Mouse (Mus musculus): Measurements from ENCODE around the gene Trim9. TPM values are rescaled to one million over a fixed set of nuclear protein-coding genes. Genes with fewer than 3 reads are reported as not detected.

Gene Trim9
- polyA plus RNA-seq, 1 experiment = not detected

DNA sequence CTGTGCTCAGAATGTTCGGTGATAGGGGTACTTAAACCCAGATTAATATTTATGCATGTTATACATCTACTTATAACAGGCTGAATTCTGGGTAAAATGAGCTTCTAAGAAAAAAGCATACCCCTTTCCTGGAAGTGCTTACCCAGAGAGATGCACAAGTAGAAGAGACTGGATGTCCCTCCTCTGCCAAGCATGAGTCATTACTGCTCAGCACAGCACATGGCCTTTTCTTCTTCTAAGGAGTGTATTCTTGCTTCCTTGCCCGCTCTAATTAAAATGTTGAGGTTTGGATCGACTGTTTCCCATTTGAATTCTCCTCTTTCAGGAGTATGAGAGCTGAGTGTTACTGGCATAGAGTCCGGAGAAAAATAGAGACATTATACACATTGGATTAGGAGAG lies 3.1 kb upstream of the Trim9 start:
- no peaks in the 10 kb centered on the region for H3K36me3 ChIP-seq (ENCODE audit: control insufficient read depth, insufficient read depth, low read length, poor library complexity, severe bottlenecking)
- no peak for TF ChIP-seq POLR2A (IDR thresholded peaks at IDR 0.05; ENCODE audit: insufficient read depth, low read length)
- no peak overlapping the region for H3K9ac ChIP-seq (ENCODE audit: low read depth, poor library complexity, severe bottlenecking)
- no peaks in the 10 kb centered on the region; the same call in 1 of the 2 replicates for H3K27me3 ChIP-seq (ENCODE audit: control insufficient read depth, insufficient read depth, low read length, poor library complexity, severe bottlenecking)
- H3K4me3 ChIP-seq (ENCODE audit: low read depth, low read length) = no peak overlapping the region
- no peaks in the 10 kb centered on the region for H3K4me1 ChIP-seq (ENCODE audit: control insufficient read depth, insufficient read depth, low read length)
- no peak overlapping the region for H3K27ac ChIP-seq (ENCODE audit: insufficient read depth, low read length)
- H3K9me3 ChIP-seq (replicated peaks; ENCODE audit: control insufficient read depth, insufficient read depth, low read length, poor library complexity, severe bottlenecking) = no peaks in the 10 kb centered on the region

DNA sequence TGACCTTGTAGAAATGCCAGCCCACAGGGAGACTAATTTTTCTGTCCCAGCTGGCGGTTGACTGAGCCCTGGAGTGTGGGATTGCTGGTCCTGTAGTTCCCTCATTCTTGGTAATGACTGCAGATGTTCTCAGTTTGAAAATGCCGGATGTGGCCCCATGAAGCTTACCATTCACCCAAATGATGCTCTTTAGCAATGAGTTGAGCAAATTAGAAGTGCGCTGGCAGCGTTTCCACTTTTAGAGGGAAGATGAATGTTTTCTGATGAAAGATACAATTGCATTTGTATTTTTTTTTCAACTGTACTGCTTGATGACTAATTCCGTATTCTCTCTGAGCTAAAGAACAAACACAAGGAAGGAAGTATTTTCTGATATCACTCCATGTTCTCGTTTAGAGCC lies 2.4 kb upstream of the Trim9 start:
- no peaks in the 10 kb centered on the region for H3K4me1 ChIP-seq (ENCODE audit: control insufficient read depth, insufficient read depth, low read length)
- H3K4me3 ChIP-seq (ENCODE audit: low read depth, low read length) = no peak overlapping the region
- no peak overlapping the region for H3K27ac ChIP-seq (ENCODE audit: insufficient read depth, low read length)
- no peaks in the 10 kb centered on the region; the same call in 1 of the 2 replicates for H3K27me3 ChIP-seq (ENCODE audit: control insufficient read depth, insufficient read depth, low read length, poor library complexity, severe bottlenecking)
- no peak overlapping the region for H3K9ac ChIP-seq (ENCODE audit: low read depth, poor library complexity, severe bottlenecking)
- H3K9me3 ChIP-seq (replicated peaks; ENCODE audit: control insufficient read depth, insufficient read depth, low read length, poor library complexity, severe bottlenecking) = no peaks in the 10 kb centered on the region
- H3K36me3 ChIP-seq (ENCODE audit: control insufficient read depth, insufficient read depth, low read length, poor library complexity, severe bottlenecking) = no peaks in the 10 kb centered on the region
- TF ChIP-seq POLR2A (IDR thresholded peaks at IDR 0.05; ENCODE audit: insufficient read depth, low read length) = no peak
- no peak for TF ChIP-seq CTCF (IDR thresholded peaks at IDR 0.05; ENCODE audit: low read depth, low read length)
- no peak for TF ChIP-seq EP300 (IDR thresholded peaks at IDR 0.05; ENCODE audit: insufficient read depth, low read depth, low read length)

DNA sequence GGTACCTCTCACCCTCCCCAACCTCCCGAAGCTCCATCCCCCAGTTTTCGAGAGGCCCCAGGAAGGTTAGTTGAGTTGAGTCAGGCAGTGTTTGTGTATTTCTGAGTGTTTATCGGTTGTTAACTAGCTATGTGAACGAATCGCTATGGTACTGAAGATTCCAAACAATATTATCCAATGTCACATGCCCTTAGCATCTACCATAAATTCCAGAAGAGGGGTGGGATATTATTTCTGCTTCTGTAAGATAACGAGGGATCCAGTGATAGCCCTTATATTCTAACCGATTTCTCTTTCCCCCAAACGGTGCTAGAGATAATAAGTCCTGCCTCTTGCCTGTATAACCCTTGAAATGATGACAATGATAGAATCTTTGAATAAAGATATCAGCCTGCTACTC lies 612 bp upstream of the Trim9 start:
- Histone ChIP-seq H3K36me3 (ENCODE audit: control insufficient read depth, insufficient read depth, low read length, poor library complexity, severe bottlenecking) (no peaks in the 10 kb centered on the region), H3K9ac (ENCODE audit: low read depth, poor library complexity, severe bottlenecking) (peak overlapping the region; percentile 47), H3K27me3 (ENCODE audit: control insufficient read depth, insufficient read depth, low read length, poor library complexity, severe bottlenecking) (no peaks in the 10 kb centered on the region; the same call in 1 of the 2 replicates), H3K27ac (ENCODE audit: insufficient read depth, low read length) (no peak overlapping the region), H3K9me3 (replicated peaks; ENCODE audit: control insufficient read depth, insufficient read depth, low read length, poor library complexity, severe bottlenecking) (no peaks in the 10 kb centered on the region), H3K4me1 (ENCODE audit: control insufficient read depth, insufficient read depth, low read length) (no peaks in the 10 kb centered on the region), H3K4me3 (ENCODE audit: low read depth, low read length) (peak overlapping the region; percentile 77)
- TF ChIP-seq EP300 (IDR thresholded peaks at IDR 0.05; ENCODE audit: insufficient read depth, low read depth, low read length) = no peak
- TF ChIP-seq POLR2A (IDR thresholded peaks at IDR 0.05; ENCODE audit: insufficient read depth, low read length) = no peak
- no peak for TF ChIP-seq CTCF (IDR thresholded peaks at IDR 0.05; ENCODE audit: low read depth, low read length)

DNA sequence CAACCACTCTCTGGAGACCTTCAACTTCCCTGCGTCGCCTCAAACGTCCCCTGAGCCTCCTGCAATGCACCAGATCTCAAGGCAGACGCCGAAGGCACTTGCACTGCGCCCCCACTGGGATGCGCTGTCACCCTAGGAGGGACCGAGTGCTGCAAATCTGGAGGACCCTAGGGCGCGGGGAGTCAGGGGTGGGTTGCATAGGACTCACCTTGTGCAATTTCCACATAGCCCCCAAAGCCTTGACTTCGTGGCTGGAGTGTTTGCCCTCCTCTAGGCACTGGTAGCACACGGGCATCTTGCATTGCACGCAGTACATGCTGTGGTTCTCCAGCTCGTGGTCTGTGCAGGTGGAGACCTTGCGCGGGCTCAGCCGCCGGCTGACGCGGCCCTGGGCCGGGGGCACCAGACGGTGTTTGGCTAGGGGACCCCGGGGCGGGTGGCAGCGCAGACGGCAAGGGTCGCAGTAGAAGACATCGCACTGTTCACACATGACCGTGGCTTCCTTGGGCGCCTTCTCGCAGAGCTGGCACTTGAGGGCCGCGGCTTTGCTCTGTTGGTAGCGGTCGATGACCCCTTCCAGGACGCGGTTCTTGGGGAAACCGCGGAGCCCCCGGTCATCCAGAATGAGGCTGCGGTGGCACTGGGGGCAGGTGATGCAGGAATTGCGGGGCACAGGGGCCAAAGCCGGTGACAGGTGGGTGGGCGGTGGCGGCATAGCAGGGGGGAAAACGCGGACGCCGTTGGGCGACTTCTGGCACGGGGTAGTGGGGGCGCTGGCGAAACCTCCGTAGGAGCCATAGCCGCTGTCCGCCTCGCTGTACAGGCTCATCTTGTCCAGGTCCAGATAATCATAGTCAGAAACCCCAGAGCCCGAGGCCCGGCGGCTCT lies 1.0 kb downstream of the Trim9 start:
- Histone ChIP-seq H3K4me3 (ENCODE audit: low read depth, low read length) (peak overlapping the region; percentile 59), H3K4me1 (ENCODE audit: control insufficient read depth, insufficient read depth, low read length) (no peaks in the 10 kb centered on the region), H3K36me3 (ENCODE audit: control insufficient read depth, insufficient read depth, low read length, poor library complexity, severe bottlenecking) (no peaks in the 10 kb centered on the region), H3K27ac (ENCODE audit: insufficient read depth, low read length) (no peak overlapping the region), H3K27me3 (ENCODE audit: control insufficient read depth, insufficient read depth, low read length, poor library complexity, severe bottlenecking) (no peaks in the 10 kb centered on the region; the same call in 1 of the 2 replicates), H3K9me3 (replicated peaks; ENCODE audit: control insufficient read depth, insufficient read depth, low read length, poor library complexity, severe bottlenecking) (no peaks in the 10 kb centered on the region), H3K9ac (ENCODE audit: low read depth, poor library complexity, severe bottlenecking) (no peak overlapping the region)
- no peak for TF ChIP-seq EP300 (IDR thresholded peaks at IDR 0.05; ENCODE audit: insufficient read depth, low read depth, low read length)
- peak; percentile 57 for TF ChIP-seq CTCF (IDR thresholded peaks at IDR 0.05; ENCODE audit: low read depth, low read length)
- TF ChIP-seq POLR2A (IDR thresholded peaks at IDR 0.05; ENCODE audit: insufficient read depth, low read length) = no peak

DNA sequence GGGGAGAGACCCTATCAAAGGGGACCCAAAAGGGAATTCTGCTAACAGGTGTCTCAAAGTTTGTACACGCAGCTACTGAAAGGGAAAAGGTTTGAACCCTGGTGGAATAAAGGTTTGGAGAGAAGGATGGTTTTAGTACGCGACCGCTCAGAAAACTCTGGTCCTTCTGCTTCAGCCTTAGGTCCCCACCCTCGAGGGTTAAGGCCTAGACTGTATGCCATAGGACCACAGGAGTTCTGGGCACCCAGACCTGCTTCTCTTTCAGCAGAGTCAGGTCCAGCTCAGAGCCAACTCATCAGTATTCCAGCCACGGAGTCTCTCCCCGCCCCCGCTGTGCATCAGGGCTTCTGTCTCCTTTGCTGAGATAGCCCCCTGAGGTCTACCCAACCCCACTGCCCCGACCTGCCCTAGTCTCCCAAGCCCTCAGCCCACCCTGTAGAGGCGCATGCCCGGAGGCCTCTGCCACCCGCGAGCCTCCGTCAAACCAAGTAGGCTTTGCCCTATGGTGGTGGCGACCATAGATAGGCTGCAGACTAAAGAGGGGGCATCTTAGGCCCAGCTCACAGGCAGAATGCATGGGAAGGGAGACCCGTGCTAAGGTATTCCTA lies 1.8 kb downstream of the Trim9 start:
- no peak overlapping the region for H3K9ac ChIP-seq (ENCODE audit: low read depth, poor library complexity, severe bottlenecking)
- H3K27me3 ChIP-seq (ENCODE audit: control insufficient read depth, insufficient read depth, low read length, poor library complexity, severe bottlenecking) = no peaks in the 10 kb centered on the region; the same call in 1 of the 2 replicates
- no peak overlapping the region; the same call in 1 of the 2 replicates for H3K4me3 ChIP-seq (ENCODE audit: low read depth, low read length)
- H3K4me1 ChIP-seq (ENCODE audit: control insufficient read depth, insufficient read depth, low read length) = no peaks in the 10 kb centered on the region
- no peaks in the 10 kb centered on the region for H3K9me3 ChIP-seq (replicated peaks; ENCODE audit: control insufficient read depth, insufficient read depth, low read length, poor library complexity, severe bottlenecking)
- TF ChIP-seq CTCF (IDR thresholded peaks at IDR 0.05; ENCODE audit: low read depth, low read length) = no peak
- TF ChIP-seq EP300 (IDR thresholded peaks at IDR 0.05; ENCODE audit: insufficient read depth, low read depth, low read length) = no peak
- no peak for TF ChIP-seq POLR2A (IDR thresholded peaks at IDR 0.05; ENCODE audit: insufficient read depth, low read length)
- H3K36me3 ChIP-seq (ENCODE audit: control insufficient read depth, insufficient read depth, low read length, poor library complexity, severe bottlenecking) = no peaks in the 10 kb centered on the region
- no peak overlapping the region for H3K27ac ChIP-seq (ENCODE audit: insufficient read depth, low read length)

DNA sequence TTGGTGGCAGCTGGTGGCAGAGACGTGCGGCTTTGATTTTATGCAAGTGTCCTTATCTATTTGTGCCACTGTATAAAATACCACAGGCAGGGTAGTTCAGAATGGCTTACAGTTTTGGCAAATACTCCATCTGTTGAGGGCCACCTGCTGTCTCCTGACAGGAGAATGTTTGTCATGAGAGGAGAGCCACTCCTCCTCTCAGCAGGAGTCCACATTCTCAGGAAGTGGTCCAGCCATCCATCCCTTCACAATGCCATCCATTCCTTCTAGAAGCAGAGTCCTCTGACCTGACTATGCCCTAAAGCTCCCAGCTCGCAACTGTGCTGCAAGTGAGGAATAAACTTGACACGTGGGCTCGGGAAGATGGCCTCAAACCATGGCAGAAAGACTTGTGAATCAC lies 12.2 kb downstream of the Trim9 start:
- no peak overlapping the region for H3K27ac ChIP-seq (ENCODE audit: insufficient read depth, low read length)
- no peak overlapping the region for H3K9ac ChIP-seq (ENCODE audit: low read depth, poor library complexity, severe bottlenecking)
- no peaks in the 10 kb centered on the region for H3K27me3 ChIP-seq (ENCODE audit: control insufficient read depth, insufficient read depth, low read length, poor library complexity, severe bottlenecking)
- H3K4me1 ChIP-seq (ENCODE audit: control insufficient read depth, insufficient read depth, low read length) = no peaks in the 10 kb centered on the region
- H3K4me3 ChIP-seq (ENCODE audit: low read depth, low read length) = no peak overlapping the region
- H3K9me3 ChIP-seq (replicated peaks; ENCODE audit: control insufficient read depth, insufficient read depth, low read length, poor library complexity, severe bottlenecking) = no peaks in the 10 kb centered on the region
- H3K36me3 ChIP-seq (ENCODE audit: control insufficient read depth, insufficient read depth, low read length, poor library complexity, severe bottlenecking) = no peaks in the 10 kb centered on the region
- TF ChIP-seq CTCF (IDR thresholded peaks at IDR 0.05; ENCODE audit: low read depth, low read length) = no peak
- TF ChIP-seq POLR2A (IDR thresholded peaks at IDR 0.05; ENCODE audit: insufficient read depth, low read length) = no peak
- no peak for TF ChIP-seq EP300 (IDR thresholded peaks at IDR 0.05; ENCODE audit: insufficient read depth, low read depth, low read length)
